Mouse (Mus musculus) liver, embryonic 16.5 days (tissue): ENCODE measurements around the gene Arhgef10l. TPM values are rescaled to one million over a fixed set of nuclear protein-coding genes. Genes with fewer than 3 reads are reported as not detected.
"Not testable (repeated sequence)": the region's sequence is repeated elsewhere in the genome, so short reads cannot be mapped to it uniquely, and the experiment has no call there.

Experiments
- ATAC-seq: fragments of 200-750 bp; cut with Nextera tagmentation; 2 replicates; pipeline ENCODE4 v1.8.0; 2017; ENCODE audit warnings: low read depth, mild to moderate bottlenecking, moderate number of reproducible peaks, moderate library complexity
- H3K27ac ChIP-seq: fragments of 300-500 bp; sonication (generic); 2 replicates; pipeline ENCODE4 v1.5.1; 2014; ENCODE audit warnings: mild to moderate bottlenecking, low read length
- H3K27me3 ChIP-seq: fragments of 300-500 bp; sonication (generic); 2 replicates; pipeline ENCODE4 v1.6.1; 2014; ENCODE audit warnings: low read depth, low read length, mixed read lengths; ENCODE audit not compliant: control insufficient read depth, insufficient read depth
- H3K36me3 ChIP-seq: fragments of 300-500 bp; sonication (generic); 2 replicates; pipeline ENCODE4 v1.6.1; 2014; ENCODE audit warnings: mild to moderate bottlenecking; ENCODE audit not compliant: control insufficient read depth, insufficient read depth
- H3K4me1 ChIP-seq: fragments of 300-500 bp; sonication (generic); 2 replicates; pipeline ENCODE4 v1.6.1; 2014; ENCODE audit warnings: low read depth, low read length, mixed read lengths; ENCODE audit not compliant: control insufficient read depth
- H3K4me2 ChIP-seq: fragments of 300-500 bp; sonication (generic); 2 replicates; pipeline ENCODE4 v1.6.1; 2014; ENCODE audit warnings: low read depth, low read length, mixed read lengths
- H3K4me3 ChIP-seq: fragments of 300-500 bp; sonication (generic); 2 replicates; pipeline ENCODE4 v1.5.1; 2014; ENCODE audit warnings: low read depth, mild to moderate bottlenecking, low read length
- H3K9ac ChIP-seq: fragments of 300-500 bp; sonication (generic); 2 replicates; pipeline ENCODE4 v1.6.1; 2014; ENCODE audit warnings: low read depth, low read length
- H3K9me3 ChIP-seq: fragments of 300-500 bp; sonication (generic); replicated peaks from 2 replicates; pipeline ENCODE4 v1.6.1; 2016; ENCODE audit warnings: low read length; ENCODE audit not compliant: control insufficient read depth
- WGBS: fragments of 180-500 bp; shearing (Covaris S2); extraction: QIAGEN DNeasy Blood & Tissue Kit; methylation state at CpG from one replicate; pipeline ENCODE4 v1.1.7; 2014; ENCODE audit not compliant: insufficient replicate concordance; 5-methylcytosine and 5-hydroxymethylcytosine counted together
- polyA plus RNA-seq: library from polyadenylated mRNA; unstranded; fragments of >200 nt; fragmentation: Nextera tagmentation; extraction: Ambion mirVana; gene quantifications from 2 replicates; pipeline ENCODE4 v1.2.1, GENCODE M21; 2015

The Arhgef10l gene
- polyA plus RNA-seq, 1 experiment from 2014 or later = 6.6 TPM

DNA sequence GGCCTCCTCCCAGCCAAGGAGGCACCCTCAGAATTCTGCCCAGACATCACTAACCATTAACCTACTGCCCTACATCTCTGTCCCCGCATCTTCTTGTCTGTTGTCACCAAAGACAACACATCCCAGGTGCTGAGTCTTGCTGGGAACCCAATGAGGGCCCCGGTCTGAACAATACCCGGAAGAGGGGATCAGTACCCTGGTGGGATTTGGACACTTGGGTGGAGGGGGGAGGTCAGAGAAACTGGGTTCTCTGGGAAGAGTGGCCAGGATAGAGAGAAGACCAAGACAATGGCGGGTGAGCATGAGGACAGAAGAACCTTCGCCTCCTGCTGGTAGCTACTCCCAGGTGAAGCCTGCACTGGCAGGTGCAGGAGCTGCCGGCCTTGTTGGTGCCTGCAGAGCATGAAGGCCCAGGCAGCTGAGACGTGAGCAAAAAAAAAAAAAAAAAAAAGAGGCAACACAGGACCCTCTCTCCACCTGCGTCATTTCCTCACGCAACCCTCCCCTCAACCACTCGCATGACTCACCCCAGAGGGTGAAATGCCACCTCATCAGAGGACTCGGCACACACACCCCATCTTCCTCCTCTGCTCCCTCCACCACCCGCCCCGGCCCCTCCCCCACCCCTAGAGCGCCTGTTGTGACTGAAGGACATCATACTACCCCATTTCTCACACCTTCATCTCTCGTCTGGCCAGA lies 83.3 kb downstream of the Arhgef10l start:
- no peaks in the 10 kb centered on the region for H3K27me3 ChIP-seq
- H3K9me3 ChIP-seq = no peaks in the 10 kb centered on the region
- no peaks in the 10 kb centered on the region; the same call in 1 of the 2 replicates for H3K36me3 ChIP-seq
- H3K9ac ChIP-seq = no peak overlapping the region
- H3K27ac ChIP-seq = no peak overlapping the region
- peaks cover 29% of the 10 kb centered on the region for H3K4me1 ChIP-seq
- H3K4me3 ChIP-seq = no peak overlapping the region
- H3K4me2 ChIP-seq = no peak overlapping the region
- ATAC-seq = no peak
- WGBS = 42% methylated on average over 15 of the region's 15 CpGs

DNA sequence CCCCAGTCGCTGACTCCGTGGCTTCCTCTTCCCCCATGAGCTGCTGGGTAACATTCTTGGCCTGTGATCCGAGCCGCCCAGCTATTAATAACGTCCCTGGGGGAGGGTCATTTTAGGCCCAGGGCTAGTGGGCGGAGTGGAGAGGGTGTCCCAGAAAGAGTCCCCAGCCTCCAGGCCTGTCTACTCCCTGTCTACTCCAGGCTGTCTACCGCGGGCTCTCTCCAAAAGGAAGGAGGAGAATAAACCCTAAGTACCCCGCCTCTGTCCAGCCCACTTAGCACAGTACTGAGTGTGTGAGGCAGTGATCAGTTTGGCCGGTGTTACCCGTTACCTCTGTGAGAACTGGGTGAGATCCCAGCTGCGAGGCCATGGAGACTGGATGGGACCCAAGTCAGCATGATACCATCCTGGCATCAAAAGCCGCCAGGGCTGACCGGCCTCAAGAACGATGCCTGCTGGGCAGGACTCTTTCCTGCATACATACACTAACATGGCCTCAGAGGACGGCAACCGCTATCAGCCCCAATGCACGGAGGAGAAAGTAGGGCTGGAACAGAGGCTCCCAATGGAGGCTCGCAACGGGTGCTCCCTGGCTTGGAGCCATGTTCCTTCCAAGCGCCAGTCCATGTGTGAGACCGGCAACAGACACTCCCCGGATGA lies 84.0 kb downstream of the Arhgef10l start:
- H3K4me2 ChIP-seq = no peak overlapping the region
- WGBS = 58% methylated on average over 23 of the region's 23 CpGs
- H3K27me3 ChIP-seq = no peaks in the 10 kb centered on the region
- peak overlapping the region; percentile 17; the same call in 1 of the 2 replicates for H3K4me3 ChIP-seq
- no peaks in the 10 kb centered on the region for H3K9me3 ChIP-seq
- H3K36me3 ChIP-seq = no peaks in the 10 kb centered on the region; the same call in 1 of the 2 replicates
- peaks cover 29% of the 10 kb centered on the region for H3K4me1 ChIP-seq
- H3K27ac ChIP-seq = no peak overlapping the region
- ATAC-seq = no peak
- no peak overlapping the region for H3K9ac ChIP-seq

DNA sequence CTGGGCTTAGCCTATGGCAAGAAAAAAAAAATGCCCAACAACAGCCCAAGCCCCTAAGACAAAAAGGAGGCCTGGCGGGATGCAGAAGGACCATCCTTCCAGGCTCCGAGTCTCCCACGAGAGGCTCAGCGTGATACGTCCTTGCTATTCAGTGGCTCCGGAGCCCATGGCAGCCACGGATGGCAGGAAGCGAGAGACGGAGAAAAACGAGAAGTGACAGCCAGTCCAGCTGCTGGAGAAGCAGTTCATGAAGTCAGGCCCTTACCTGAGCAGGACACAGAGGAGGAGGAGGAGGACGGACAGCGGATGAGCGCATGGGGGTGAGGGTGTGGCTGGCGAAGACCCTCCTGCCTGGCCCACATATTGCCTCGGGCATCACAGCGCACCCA lies 84.5 kb downstream of the Arhgef10l start:
- H3K9ac ChIP-seq = no peak overlapping the region
- no peak for ATAC-seq
- 45% methylated on average over 16 of the region's 16 CpGs for WGBS
- H3K27me3 ChIP-seq = no peaks in the 10 kb centered on the region
- no peaks in the 10 kb centered on the region for H3K9me3 ChIP-seq
- no peaks in the 10 kb centered on the region; the same call in 1 of the 2 replicates for H3K36me3 ChIP-seq
- no peak overlapping the region for H3K27ac ChIP-seq
- H3K4me1 ChIP-seq = peaks cover 25% of the 10 kb centered on the region
- H3K4me3 ChIP-seq = peak overlapping the region; percentile 17; the same call in 1 of the 2 replicates
- H3K4me2 ChIP-seq = peak overlapping the region; percentile 2; the same call in 1 of the 2 replicates

GRCm38 (mm10) chr4:140580866-140581265 lies 84.9 kb downstream of the Arhgef10l start:
- Histone ChIP-seq H3K9me3 (no peaks in the 10 kb centered on the region), H3K4me3 (no peak overlapping the region), H3K4me2 (peak overlapping the region; percentile 2; the same call in 1 of the 2 replicates), H3K9ac (no peak overlapping the region), H3K36me3 (no peaks in the 10 kb centered on the region; the same call in 1 of the 2 replicates), H3K27ac (no peak overlapping the region), H3K27me3 (no peaks in the 10 kb centered on the region), H3K4me1 (peaks cover 25% of the 10 kb centered on the region)
- no peak for ATAC-seq
- WGBS = 73% methylated on average over 4 of the region's 4 CpGs

DNA sequence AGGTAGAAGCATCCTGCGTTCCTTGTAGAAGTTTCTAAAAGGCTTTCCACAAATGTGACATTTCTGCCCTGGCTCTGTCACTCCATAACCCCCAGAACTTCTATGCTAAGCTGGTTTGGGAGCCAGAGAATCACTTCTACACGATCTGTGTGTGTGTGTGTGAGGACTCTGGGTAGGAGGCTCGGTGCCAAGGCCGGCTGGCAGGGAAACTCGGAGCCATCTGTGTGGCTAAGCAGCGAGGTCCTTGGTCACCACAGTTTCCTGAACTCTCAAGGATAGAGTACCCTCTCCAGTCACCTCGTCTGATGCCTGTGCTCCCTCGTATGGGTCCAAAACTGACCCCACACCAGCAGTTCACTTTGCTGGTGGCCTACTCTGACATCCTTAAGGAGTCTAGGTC lies 86.2 kb downstream of the Arhgef10l start:
- WGBS = 72% methylated on average over 8 of the region's 8 CpGs
- Histone ChIP-seq H3K36me3 (no peaks in the 10 kb centered on the region; the same call in 1 of the 2 replicates), H3K27ac (no peak overlapping the region), H3K27me3 (no peaks in the 10 kb centered on the region), H3K4me3 (no peak overlapping the region), H3K9ac (no peak overlapping the region), H3K4me1 (peaks cover 18% of the 10 kb centered on the region), H3K9me3 (no peaks in the 10 kb centered on the region), H3K4me2 (no peak overlapping the region)
- no peak for ATAC-seq

DNA sequence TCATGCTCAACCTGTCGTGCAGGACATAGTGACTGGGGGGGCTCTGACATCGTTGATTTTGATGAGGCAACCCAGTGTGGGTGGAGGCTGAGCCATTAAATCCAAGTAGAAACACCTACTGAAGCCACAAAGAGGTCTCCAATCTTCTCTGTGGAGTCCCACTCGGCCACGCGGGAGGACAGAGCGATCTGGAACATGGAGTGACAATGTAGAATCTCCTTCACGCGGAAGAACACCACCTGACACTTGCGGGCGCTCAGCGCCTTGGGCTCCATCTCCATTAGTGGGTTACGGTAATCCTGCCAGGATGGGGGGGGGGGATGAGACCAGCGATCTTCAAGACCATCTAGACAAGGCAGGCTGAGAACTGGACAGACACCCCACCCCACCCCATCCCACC lies 86.7 kb downstream of the Arhgef10l start:
- no peaks in the 10 kb centered on the region; the same call in 1 of the 2 replicates for H3K36me3 ChIP-seq
- H3K4me1 ChIP-seq = peaks cover 14% of the 10 kb centered on the region
- H3K4me3 ChIP-seq = no peak overlapping the region
- no peak overlapping the region for H3K27ac ChIP-seq
- ATAC-seq = no peak
- no peaks in the 10 kb centered on the region for H3K9me3 ChIP-seq
- 87% methylated on average over 13 of the region's 13 CpGs for WGBS
- no peaks in the 10 kb centered on the region for H3K27me3 ChIP-seq
- H3K9ac ChIP-seq = no peak overlapping the region
- no peak overlapping the region for H3K4me2 ChIP-seq

DNA sequence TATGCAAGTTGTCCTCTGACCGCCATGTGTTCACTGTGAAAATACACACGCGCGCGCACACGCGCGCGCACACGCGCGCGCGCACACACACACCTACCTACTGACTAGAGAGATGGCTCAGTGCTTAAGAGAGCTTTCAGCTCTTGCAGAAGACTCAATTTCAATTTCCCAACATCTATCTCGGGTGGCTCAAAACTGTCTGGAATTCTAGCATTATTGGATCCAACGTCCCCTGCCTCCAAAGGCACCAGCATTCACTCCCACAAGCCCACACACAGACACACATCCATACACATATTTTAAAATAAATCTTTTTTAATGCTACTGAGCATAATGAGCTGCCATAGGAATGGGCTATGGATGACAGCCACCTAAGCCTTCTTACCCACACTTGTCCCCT lies 89.2 kb downstream of the Arhgef10l start:
- ATAC-seq = no peak
- WGBS = 92% methylated on average over 16 of the region's 16 CpGs

DNA sequence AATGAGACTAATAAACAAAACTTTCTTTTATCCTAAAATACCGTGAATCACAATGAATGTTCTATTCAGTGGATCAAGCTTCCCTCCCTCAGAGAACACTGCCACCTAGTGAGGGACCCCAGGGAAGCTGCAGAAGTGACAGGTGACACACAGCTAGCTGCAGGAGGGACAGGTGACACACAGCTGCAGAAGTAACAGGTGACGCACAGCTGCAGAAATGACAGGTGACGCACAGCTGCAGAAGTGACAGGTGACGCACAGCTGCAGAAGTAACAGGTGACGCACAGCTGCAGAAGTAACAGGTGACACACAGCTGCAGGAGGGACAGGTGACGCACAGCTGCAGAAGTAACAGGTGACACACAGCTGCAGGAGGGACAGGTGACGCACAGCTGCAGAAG lies 90.9 kb downstream of the Arhgef10l start:
- not testable (repeated sequence) for H3K4me3 ChIP-seq, H3K27me3 ChIP-seq, H3K4me2 ChIP-seq, H3K4me1 ChIP-seq, H3K9ac ChIP-seq, H3K27ac ChIP-seq, H3K9me3 ChIP-seq, H3K36me3 ChIP-seq, ATAC-seq
- 78% methylated on average over 7 of the region's 7 CpGs for WGBS

More for the DNA sequence above, 89.2 kb downstream of the Arhgef10l start:
- Histone ChIP-seq H3K27me3 (no peaks in the 10 kb centered on the region), H3K9me3 (no peaks in the 10 kb centered on the region), H3K4me1 (peaks cover 3% of the 10 kb centered on the region), H3K27ac (no peak overlapping the region), H3K4me3 (no peak overlapping the region), H3K36me3 (no peaks in the 10 kb centered on the region; the same call in 1 of the 2 replicates), H3K9ac (no peak overlapping the region), H3K4me2 (no peak overlapping the region)

DNA sequence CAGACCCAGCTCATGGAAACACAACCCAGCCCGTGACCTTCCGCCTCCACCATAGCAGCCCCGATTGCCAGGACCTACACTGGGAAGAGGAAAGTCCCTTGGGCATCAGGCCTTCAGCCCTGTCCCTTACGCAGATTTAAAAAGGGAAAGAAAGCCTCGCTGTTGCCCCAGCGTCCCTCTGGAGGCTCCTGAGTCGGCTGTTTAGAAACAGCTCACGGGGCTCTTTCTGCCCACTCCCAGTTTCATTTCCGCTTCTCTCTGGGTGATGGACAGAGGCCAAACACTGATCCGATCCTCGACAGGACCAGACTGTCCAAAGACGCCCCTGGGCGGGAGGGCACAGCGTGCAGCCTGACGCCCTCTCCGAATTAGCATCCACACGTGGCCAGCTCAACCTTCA lies 93.4 kb downstream of the Arhgef10l start:
- ATAC-seq = no peak
- Histone ChIP-seq H3K9me3 (no peaks in the 10 kb centered on the region), H3K36me3 (peaks cover 5% of the 10 kb centered on the region; the same call in 1 of the 2 replicates), H3K27me3 (no peaks in the 10 kb centered on the region), H3K4me3 (no peak overlapping the region), H3K27ac (no peak overlapping the region), H3K4me1 (no peaks in the 10 kb centered on the region), H3K4me2 (no peak overlapping the region), H3K9ac (no peak overlapping the region)
- WGBS = 70% methylated on average over 17 of the region's 17 CpGs
